Mouse (Mus musculus) testis, adult 2 months (tissue): ENCODE measurements around the gene Trim37. TPM values are rescaled to one million over a fixed set of nuclear protein-coding genes. Genes with fewer than 3 reads are reported as not detected.

ENCODE experiments used
- H3K27ac ChIP-seq: fragments of 200-500 bp; 2 replicates; pipeline ENCODE4 v1.5.1; 2012; ENCODE audit warnings: low read depth, low read length; ENCODE audit not compliant: control insufficient read depth, insufficient read depth
- H3K27me3 ChIP-seq: fragments of 200-500 bp; 2 replicates; pipeline ENCODE4 v1.6.1; 2012; ENCODE audit warnings: mild to moderate bottlenecking, low read length, moderate library complexity; ENCODE audit not compliant: control insufficient read depth, insufficient read depth
- H3K36me3 ChIP-seq: fragments of 200-500 bp; 2 replicates; pipeline ENCODE4 v1.6.1; 2012; ENCODE audit warnings: mild to moderate bottlenecking, low read length; ENCODE audit not compliant: control insufficient read depth, insufficient read depth
- H3K4me1 ChIP-seq: fragments of 200-500 bp; 2 replicates; pipeline ENCODE4 v1.6.1; 2012; ENCODE audit warnings: low read length; ENCODE audit not compliant: control insufficient read depth, insufficient read depth
- H3K4me3 ChIP-seq: fragments of 200-500 bp; 2 replicates; pipeline ENCODE4 v1.5.1; 2012; ENCODE audit warnings: low read depth, mild to moderate bottlenecking, low read length, moderate library complexity, mixed read lengths; ENCODE audit not compliant: control insufficient read depth
- CTCF ChIP-seq: fragments of 200-500 bp; IDR thresholded peaks from 2 replicates; pipeline ENCODE4 v1.5.1; 2012; ENCODE audit warnings: low read depth, mild to moderate bottlenecking, inconsistent platforms, low read length, moderate library complexity; ENCODE audit not compliant: control insufficient read depth, insufficient read depth, insufficient replicate concordance
- POLR2A ChIP-seq: fragments of 200-500 bp; IDR thresholded peaks from 2 replicates; pipeline ENCODE4 v1.6.1; 2012; ENCODE audit warnings: low read depth, mild to moderate bottlenecking, inconsistent platforms, low read length, moderate library complexity; ENCODE audit not compliant: control insufficient read depth
- polyA plus RNA-seq: library from polyadenylated mRNA; depleted of rRNA; stranded (reverse); fragments of >200 nt; gene quantifications from 2 replicates; pipeline ENCODE4 v1.2.3, GENCODE M21; 2012

The Trim37 gene
- polyA plus RNA-seq, 1 experiment: 99.4 TPM

- TF ChIP-seq POLR2A (no peak), CTCF (no peak)
- Histone ChIP-seq H3K27ac (no peak overlapping the region), H3K36me3 (peaks cover 1% of the 10 kb centered on the region; the same call in 1 of the 2 replicates), H3K4me1 (no peaks in the 10 kb centered on the region), H3K27me3 (no peaks in the 10 kb centered on the region), H3K4me3 (no peak overlapping the region)
These were observed 9.4 kb downstream of the Trim37 start for GRCm38 (mm10) chr11:87136233-87136632.

GRCm38 (mm10) chr11:87158012-87158411 is 31.1 kb downstream of the Trim37 start:
- H3K36me3 ChIP-seq: no peaks in the 10 kb centered on the region; the same call in 1 of the 2 replicates
- no peak for TF ChIP-seq CTCF
- no peak for TF ChIP-seq POLR2A
- H3K27me3 ChIP-seq: no peaks in the 10 kb centered on the region
- no peaks in the 10 kb centered on the region for H3K4me1 ChIP-seq
- H3K4me3 ChIP-seq: no peak overlapping the region
- H3K27ac ChIP-seq: no peak overlapping the region

GRCm38 (mm10) chr11:87162687-87163086 is 35.8 kb downstream of the Trim37 start:
- Histone ChIP-seq H3K27me3 (no peaks in the 10 kb centered on the region), H3K4me3 (no peak overlapping the region), H3K4me1 (no peaks in the 10 kb centered on the region), H3K36me3 (no peaks in the 10 kb centered on the region; the same call in 1 of the 2 replicates), H3K27ac (no peak overlapping the region)
- TF ChIP-seq POLR2A (no peak), CTCF (no peak)

DNA sequence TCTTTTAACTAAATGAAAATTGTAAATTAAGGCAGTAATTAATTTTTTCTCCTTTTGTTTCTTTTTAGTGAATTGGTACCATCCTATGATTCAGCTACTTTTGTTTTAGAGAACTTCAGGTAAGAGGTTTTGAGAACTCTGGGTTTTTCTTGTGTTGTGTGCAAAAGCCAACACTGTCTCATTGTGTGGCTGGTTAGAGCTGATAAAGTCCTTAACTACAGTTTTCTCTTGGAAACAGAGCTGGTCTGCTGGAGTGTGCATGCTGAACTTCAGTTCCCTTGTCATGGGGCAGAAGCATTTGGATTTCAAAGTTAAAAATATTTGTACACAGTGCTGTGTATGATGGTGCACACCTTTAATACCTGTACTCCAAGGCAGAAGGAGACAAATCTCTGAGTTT is 36.9 kb downstream of the Trim37 start:
- H3K36me3 ChIP-seq: no peaks in the 10 kb centered on the region; the same call in 1 of the 2 replicates
- no peaks in the 10 kb centered on the region for H3K4me1 ChIP-seq
- no peak overlapping the region for H3K4me3 ChIP-seq
- TF ChIP-seq POLR2A (no peak), CTCF (no peak)
- H3K27me3 ChIP-seq: no peaks in the 10 kb centered on the region
- no peak overlapping the region for H3K27ac ChIP-seq

DNA sequence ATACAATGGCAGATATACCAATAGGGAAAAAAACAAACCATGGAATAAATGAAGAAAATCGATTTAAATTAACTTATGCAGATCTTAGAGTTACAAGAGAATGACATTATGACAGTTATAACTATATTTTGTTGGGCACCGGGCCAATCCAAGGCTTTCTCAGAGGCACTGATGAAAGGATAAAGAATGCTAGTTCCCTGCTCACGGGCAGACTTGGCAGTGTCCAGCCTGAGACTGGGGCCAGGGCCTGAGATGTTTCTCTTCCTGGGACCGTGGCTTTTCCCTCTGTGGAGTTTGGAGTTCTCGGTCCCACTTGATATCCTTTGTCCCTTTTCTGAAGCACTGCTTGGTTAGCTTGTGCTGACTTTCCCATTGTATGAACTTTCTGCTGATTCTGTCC is 46.7 kb downstream of the Trim37 start:
- TF ChIP-seq POLR2A: no peak
- no peak for TF ChIP-seq CTCF
- no peaks in the 10 kb centered on the region for H3K27me3 ChIP-seq
- no peak overlapping the region for H3K4me3 ChIP-seq
- no peaks in the 10 kb centered on the region for H3K4me1 ChIP-seq
- no peak overlapping the region for H3K27ac ChIP-seq
- H3K36me3 ChIP-seq: peaks cover 1% of the 10 kb centered on the region; the same call in 1 of the 2 replicates

- TF ChIP-seq CTCF (no peak), POLR2A (no peak)
- Histone ChIP-seq H3K27ac (no peak overlapping the region), H3K36me3 (no peaks in the 10 kb centered on the region; the same call in 1 of the 2 replicates), H3K27me3 (no peaks in the 10 kb centered on the region), H3K4me1 (no peaks in the 10 kb centered on the region), H3K4me3 (no peak overlapping the region)
These were observed 48.2 kb downstream of the Trim37 start for GRCm38 (mm10) chr11:87175031-87175430.

DNA sequence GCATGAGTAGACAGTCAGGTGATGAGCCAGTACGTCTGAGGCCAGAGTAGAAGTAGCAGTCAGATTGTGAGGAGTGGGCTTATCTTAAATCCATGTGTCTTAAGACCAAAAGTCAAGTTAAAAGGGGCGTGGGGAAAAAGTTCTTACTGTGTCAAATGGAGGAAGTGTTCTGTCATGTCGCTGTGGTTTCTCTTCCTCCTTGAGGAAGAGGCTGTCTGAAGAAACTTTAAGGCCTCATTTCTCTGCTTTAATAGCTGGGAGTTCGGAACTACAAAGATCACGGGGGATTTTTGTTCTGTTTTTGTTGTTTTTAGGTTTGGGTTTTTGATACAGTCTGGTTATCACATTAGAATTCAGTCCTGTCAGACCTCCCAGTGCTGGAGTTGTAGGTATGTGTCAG is 85.4 kb downstream of the Trim37 start:
- no peak overlapping the region for H3K4me3 ChIP-seq
- H3K27me3 ChIP-seq: no peaks in the 10 kb centered on the region
- TF ChIP-seq CTCF (no peak), POLR2A (no peak)
- no peaks in the 10 kb centered on the region for H3K4me1 ChIP-seq
- no peak overlapping the region for H3K27ac ChIP-seq
- H3K36me3 ChIP-seq: peaks cover 2% of the 10 kb centered on the region

DNA sequence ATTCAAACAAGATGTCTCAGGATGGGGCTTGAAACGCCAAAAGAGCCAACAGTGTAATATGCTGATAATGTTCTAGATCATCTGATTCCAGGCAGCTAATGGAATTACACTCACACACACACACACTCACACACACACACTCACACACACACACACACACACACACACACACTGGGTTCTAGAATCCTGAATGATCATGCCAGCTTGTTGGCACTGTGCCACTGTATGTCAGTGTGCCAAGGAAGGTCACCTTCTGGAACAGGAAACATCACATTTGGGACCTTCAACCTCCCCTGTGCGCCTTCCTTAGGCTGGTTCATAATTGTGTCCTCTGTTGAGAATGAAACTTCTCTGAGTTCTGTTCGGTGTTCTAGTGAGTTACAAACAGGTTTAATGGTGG is 95.8 kb downstream of the Trim37 start:
- Histone ChIP-seq H3K27ac (no peak overlapping the region), H3K27me3 (no peaks in the 10 kb centered on the region), H3K4me1 (no peaks in the 10 kb centered on the region), H3K4me3 (no peak overlapping the region), H3K36me3 (no peaks in the 10 kb centered on the region; the same call in 1 of the 2 replicates)
- no peak for TF ChIP-seq CTCF
- no peak for TF ChIP-seq POLR2A
